Mouse (Mus musculus): ENCODE data around the gene Gm12253. TPM values are rescaled to one million over a fixed set of nuclear protein-coding genes. Genes with fewer than 3 reads are reported as not detected.

The Gm12253 gene
- polyA plus RNA-seq, 1 experiment from 2014 or later: not detected

- no peaks in the 10 kb centered on the region for H3K36me3 ChIP-seq (ENCODE audit: control insufficient read depth, insufficient read depth, low read length)
- no peak within 1 kb of the TSS for H3K4me3 ChIP-seq (ENCODE audit: low read length)
- H3K4me1 ChIP-seq (replicated peaks; ENCODE audit: control insufficient read depth, insufficient read depth, low read length): no peaks in the 10 kb centered on the region
- no peaks in the 10 kb centered on the region for H3K9me3 ChIP-seq (ENCODE audit: control insufficient read depth, low read length)
- H3K4me2 ChIP-seq (ENCODE audit: low read depth, low read length): no peak within 1 kb of the TSS
- H3K9ac ChIP-seq (ENCODE audit: low read length): no peak within 1 kb of the TSS
- no peaks in the 10 kb centered on the region for H3K27me3 ChIP-seq (ENCODE audit: control insufficient read depth, insufficient read depth, low read depth, low read length)
- no peak for ATAC-seq (ENCODE audit: low read depth)
- no peak within 1 kb of the TSS for H3K27ac ChIP-seq (ENCODE audit: low read length)
Observed at GRCm38 (mm10) chr11:58462170-58462569, 29.8 kb downstream of the Gm12253 start, which contains the start of gene Olfr30. TSS of gene Olfr30 (minus strand) at chr11:58462270.

Other genes starting within 250 kb of the Gm12253 start
- 4.7 and 7.4 TPM in 2 replicates for gene Igtp, start 233.0 kb upstream of the Gm12253 start, polyA plus RNA-seq (2015; fragmentation: Nextera tagmentation; extraction: Ambion mirVana)
- 3.0 and 3.2 TPM in 2 replicates for gene Irgm2, start 232.9 kb upstream of the Gm12253 start, polyA plus RNA-seq (2015; fragmentation: Nextera tagmentation; extraction: Ambion mirVana)
- gene 4930438A08Rik, start 157.8 kb upstream of the Gm12253 start, polyA plus RNA-seq (2015; fragmentation: Nextera tagmentation; extraction: Ambion mirVana): 0.10 TPM in 1 of 2 replicates, not detected in the other
- gene Zfp692, start 125.5 kb upstream of the Gm12253 start, polyA plus RNA-seq (2015; fragmentation: Nextera tagmentation; extraction: Ambion mirVana): 23.0 and 24.4 TPM in 2 replicates
- 35.4 and 37.6 TPM in 2 replicates for gene Zfp672, start 102.2 kb upstream of the Gm12253 start, polyA plus RNA-seq (2015; fragmentation: Nextera tagmentation; extraction: Ambion mirVana)
- gene Sh3bp5l, start 101.8 kb upstream of the Gm12253 start, polyA plus RNA-seq (2015; fragmentation: Nextera tagmentation; extraction: Ambion mirVana): 35.1 and 36.9 TPM in 2 replicates
- 0.33 TPM in 1 of 2 replicates, not detected in the other for gene Lypd8, start 53.5 kb upstream of the Gm12253 start, polyA plus RNA-seq (2015; fragmentation: Nextera tagmentation; extraction: Ambion mirVana)
- not detected in 2 replicates for gene 1810065E05Rik, start 11.4 kb upstream of the Gm12253 start, polyA plus RNA-seq (2015; fragmentation: Nextera tagmentation; extraction: Ambion mirVana)
- not detected in 2 replicates for gene Lypd9, start 20.4 kb downstream of the Gm12253 start, polyA plus RNA-seq (2015; fragmentation: Nextera tagmentation; extraction: Ambion mirVana)
- not detected in 2 replicates for gene Olfr30, start 29.7 kb downstream of the Gm12253 start, polyA plus RNA-seq (2015; fragmentation: Nextera tagmentation; extraction: Ambion mirVana)
- 0.14 and 0.19 TPM in 2 replicates for gene Olfr332, start 60.0 kb downstream of the Gm12253 start, polyA plus RNA-seq (2015; fragmentation: Nextera tagmentation; extraction: Ambion mirVana)
- not detected in 2 replicates for gene Olfr331, start 70.0 kb downstream of the Gm12253 start, polyA plus RNA-seq (2015; fragmentation: Nextera tagmentation; extraction: Ambion mirVana)
- not detected in 2 replicates for gene Olfr330, start 102.3 kb downstream of the Gm12253 start, polyA plus RNA-seq (2015; fragmentation: Nextera tagmentation; extraction: Ambion mirVana)
- not detected in 2 replicates for gene Olfr329-ps, start 113.9 kb downstream of the Gm12253 start, polyA plus RNA-seq (2015; fragmentation: Nextera tagmentation; extraction: Ambion mirVana)
- gene Olfr328, start 123.1 kb downstream of the Gm12253 start, polyA plus RNA-seq (2015; fragmentation: Nextera tagmentation; extraction: Ambion mirVana): 0.05 TPM in 1 of 2 replicates, not detected in the other
- not detected in 2 replicates for gene Olfr224, start 138.0 kb downstream of the Gm12253 start, polyA plus RNA-seq (2015; fragmentation: Nextera tagmentation; extraction: Ambion mirVana)
- gene Olfr325, start 145.2 kb downstream of the Gm12253 start, polyA plus RNA-seq (2015; fragmentation: Nextera tagmentation; extraction: Ambion mirVana): not detected in 2 replicates
- gene Olfr324, start 162.6 kb downstream of the Gm12253 start, polyA plus RNA-seq (2015; fragmentation: Nextera tagmentation; extraction: Ambion mirVana): not detected in 2 replicates
- not detected in 2 replicates for gene 2210407C18Rik, start 183.5 kb downstream of the Gm12253 start, polyA plus RNA-seq (2015; fragmentation: Nextera tagmentation; extraction: Ambion mirVana)
- gene Olfr323, start 197.9 kb downstream of the Gm12253 start, polyA plus RNA-seq (2015; fragmentation: Nextera tagmentation; extraction: Ambion mirVana): not detected in 2 replicates
- 0.09 and 0.19 TPM in 2 replicates for gene Trim58, start 207.9 kb downstream of the Gm12253 start, polyA plus RNA-seq (2015; fragmentation: Nextera tagmentation; extraction: Ambion mirVana)
- gene Olfr322, start 226.2 kb downstream of the Gm12253 start, polyA plus RNA-seq (2015; fragmentation: Nextera tagmentation; extraction: Ambion mirVana): not detected in 2 replicates
- gene Olfr320, start 248.5 kb downstream of the Gm12253 start, polyA plus RNA-seq (2015; fragmentation: Nextera tagmentation; extraction: Ambion mirVana): not detected in 2 replicates

Measured in lung, embryonic 16.5 days (tissue).